Mouse (Mus musculus) megakaryocyte, embryonic 14.5 days (primary cell): ENCODE measurements around the gene Olfr1390. TPM values are rescaled to one million over a fixed set of nuclear protein-coding genes. Genes with fewer than 3 reads are reported as not detected.
"Not testable (repeated sequence)": the region's sequence is repeated elsewhere in the genome, so short reads cannot be mapped to it uniquely, and the experiment has no call there.

Experiments
- H3K27me3 ChIP-seq: replicated peaks from 2 replicates; pipeline ENCODE3; 2012; ENCODE audit warnings: inconsistent platforms
- H3K36me3 ChIP-seq: replicated peaks from 2 replicates; pipeline ENCODE3; 2012; ENCODE audit warnings: low read length, inconsistent platforms, mixed read lengths
- H3K4me1 ChIP-seq: 2 replicates; pipeline ENCODE4 v1.6.1; 2012; ENCODE audit warnings: inconsistent platforms
- H3K4me3 ChIP-seq: replicated peaks from 2 replicates; pipeline ENCODE3; 2012; ENCODE audit warnings: moderate library complexity, mild to moderate bottlenecking, inconsistent platforms
- H3K9me3 ChIP-seq: 2 replicates; pipeline ENCODE4 v1.6.1; 2012; ENCODE audit warnings: inconsistent platforms
- FLI1 ChIP-seq: IDR thresholded peaks from 2 replicates; pipeline ENCODE4 v1.6.1; 2012; ENCODE audit warnings: low read length, inconsistent platforms, mixed read lengths
- GATA1 ChIP-seq: IDR thresholded peaks from 3 replicates; pipeline ENCODE4 v1.6.1; 2012; ENCODE audit warnings: mixed read lengths, low read length, inconsistent platforms, borderline replicate concordance
- polyA plus RNA-seq: library from polyadenylated mRNA; stranded (reverse); fragments of >175 nt; gene quantifications from 2 replicates; pipeline ENCODE4 v1.2.3, GENCODE M21; 2012; ENCODE audit warnings: low replicate concordance; ENCODE audit not compliant: insufficient read depth

Gene Olfr1390
- not detected in 2 replicates for polyA plus RNA-seq

- H3K4me1 ChIP-seq: peaks cover 58% of the 10 kb centered on the region
- peaks cover 3% of the 10 kb centered on the region for H3K36me3 ChIP-seq
- H3K9me3 ChIP-seq: no peaks in the 10 kb centered on the region
- no peak within 1 kb of the TSS for H3K4me3 ChIP-seq
- H3K27me3 ChIP-seq: no peaks in the 10 kb centered on the region
- TF ChIP-seq FLI1 (no peak), GATA1 (no peak)
Observed at GRCm38 (mm10) chr11:49334888-49335287, at the start of gene Olfr1390. Gene Olfr1390, plus strand, starts transcription at chr11:49335188.

- TF ChIP-seq GATA1 (no peak), FLI1 (no peak)
- Histone ChIP-seq H3K9me3 (peaks cover 5% of the 10 kb centered on the region), H3K4me1 (peaks cover 15% of the 10 kb centered on the region; the same call in 1 of the 2 replicates), H3K36me3 (peaks cover 11% of the 10 kb centered on the region), H3K27me3 (no peaks in the 10 kb centered on the region), H3K4me3 (no peak overlapping the region)
Observed at GRCm38 (mm10) chr11:49287251-49287650, 47.7 kb upstream of the Olfr1390 start.

- H3K27me3 ChIP-seq: no peaks in the 10 kb centered on the region
- no peak for TF ChIP-seq GATA1
- no peak for TF ChIP-seq FLI1
- H3K9me3 ChIP-seq: no peaks in the 10 kb centered on the region
- H3K4me3 ChIP-seq: no peak overlapping the region
- peaks cover 19% of the 10 kb centered on the region for H3K4me1 ChIP-seq
- no peaks in the 10 kb centered on the region for H3K36me3 ChIP-seq
Observed at GRCm38 (mm10) chr11:49292777-49293176, 42.2 kb upstream of the Olfr1390 start.

GRCm38 (mm10) chr11:49304441-49304840, 30.5 kb upstream of the Olfr1390 start, which contains the start of gene Olfr10:
Gene Olfr10, plus strand, starts transcription at chr11:49304741.
- TF ChIP-seq FLI1: no peak
- TF ChIP-seq GATA1: no peak
- H3K9me3 ChIP-seq: peaks cover 13% of the 10 kb centered on the region; the same call in 1 of the 2 replicates

GRCm38 (mm10) chr11:49308547-49308946, 26.4 kb upstream of the Olfr1390 start:
- H3K27me3 ChIP-seq, H3K4me3 ChIP-seq, H3K4me1 ChIP-seq, H3K36me3 ChIP-seq: not testable (repeated sequence)
- H3K9me3 ChIP-seq: peaks cover 13% of the 10 kb centered on the region; the same call in 1 of the 2 replicates

More at GRCm38 (mm10) chr11:49304441-49304840, 30.5 kb upstream of the Olfr1390 start, which contains the start of gene Olfr10:
- Histone ChIP-seq H3K36me3 (no peaks in the 10 kb centered on the region), H3K4me1 (peaks cover 7% of the 10 kb centered on the region), H3K4me3 (no peak within 1 kb of the TSS), H3K27me3 (no peaks in the 10 kb centered on the region)

- Histone ChIP-seq H3K4me3 (no peak within 1 kb of the TSS), H3K36me3 (peaks cover 3% of the 10 kb centered on the region), H3K4me1 (peaks cover 27% of the 10 kb centered on the region), H3K27me3 (no peaks in the 10 kb centered on the region), H3K9me3 (no peaks in the 10 kb centered on the region)
- TF ChIP-seq FLI1 (no peak), GATA1 (no peak)
Observed at GRCm38 (mm10) chr11:49322442-49322841, 12.5 kb upstream of the Olfr1390 start, which contains the start of gene Olfr1391. Gene Olfr1391, plus strand, starts transcription at chr11:49322742.

- H3K36me3 ChIP-seq: peaks cover 7% of the 10 kb centered on the region
- H3K4me3 ChIP-seq: no peak overlapping the region
- H3K4me1 ChIP-seq: peaks cover 38% of the 10 kb centered on the region
- no peaks in the 10 kb centered on the region for H3K9me3 ChIP-seq
- H3K27me3 ChIP-seq: no peaks in the 10 kb centered on the region
- no peak for TF ChIP-seq GATA1
- no peak for TF ChIP-seq FLI1
Observed at GRCm38 (mm10) chr11:49326726-49327125, 8.3 kb upstream of the Olfr1390 start.

GRCm38 (mm10) chr11:49329686-49330085, 5.3 kb upstream of the Olfr1390 start:
- TF ChIP-seq FLI1 (no peak), GATA1 (no peak)
- no peaks in the 10 kb centered on the region for H3K9me3 ChIP-seq
- peaks cover 9% of the 10 kb centered on the region for H3K36me3 ChIP-seq

GRCm38 (mm10) chr11:49337150-49337832, 2.3 kb downstream of the Olfr1390 start:
- no peaks in the 10 kb centered on the region for H3K27me3 ChIP-seq
- H3K36me3 ChIP-seq: peaks cover 17% of the 10 kb centered on the region
- H3K9me3 ChIP-seq: no peaks in the 10 kb centered on the region
- TF ChIP-seq FLI1 (no peak), GATA1 (peak; percentile 50; the same call in 1 of the 3 replicates)
- peaks cover 65% of the 10 kb centered on the region for H3K4me1 ChIP-seq
- H3K4me3 ChIP-seq: no peak overlapping the region

More at GRCm38 (mm10) chr11:49329686-49330085, 5.3 kb upstream of the Olfr1390 start:
- Histone ChIP-seq H3K4me1 (peaks cover 38% of the 10 kb centered on the region), H3K4me3 (no peak overlapping the region), H3K27me3 (no peaks in the 10 kb centered on the region)

GRCm38 (mm10) chr11:49383133-49383532, 48.1 kb downstream of the Olfr1390 start:
- peaks cover 5% of the 10 kb centered on the region for H3K36me3 ChIP-seq
- TF ChIP-seq FLI1: no peak
- peak; percentile 25; the same call in 1 of the 3 replicates for TF ChIP-seq GATA1
- H3K4me1 ChIP-seq: peaks cover 25% of the 10 kb centered on the region
- H3K4me3 ChIP-seq: peak overlapping the region; percentile 8
- H3K27me3 ChIP-seq: no peaks in the 10 kb centered on the region
- no peaks in the 10 kb centered on the region; the same call in 1 of the 2 replicates for H3K9me3 ChIP-seq

- not testable (repeated sequence) for H3K27me3 ChIP-seq, H3K4me3 ChIP-seq, H3K9me3 ChIP-seq, H3K36me3 ChIP-seq, H3K4me1 ChIP-seq
Observed at GRCm38 (mm10) chr11:49386118-49386517, 51.1 kb downstream of the Olfr1390 start.
